8 mouse cellular contexts compared by ENCODE assay signal in the genomic region with DNA sequence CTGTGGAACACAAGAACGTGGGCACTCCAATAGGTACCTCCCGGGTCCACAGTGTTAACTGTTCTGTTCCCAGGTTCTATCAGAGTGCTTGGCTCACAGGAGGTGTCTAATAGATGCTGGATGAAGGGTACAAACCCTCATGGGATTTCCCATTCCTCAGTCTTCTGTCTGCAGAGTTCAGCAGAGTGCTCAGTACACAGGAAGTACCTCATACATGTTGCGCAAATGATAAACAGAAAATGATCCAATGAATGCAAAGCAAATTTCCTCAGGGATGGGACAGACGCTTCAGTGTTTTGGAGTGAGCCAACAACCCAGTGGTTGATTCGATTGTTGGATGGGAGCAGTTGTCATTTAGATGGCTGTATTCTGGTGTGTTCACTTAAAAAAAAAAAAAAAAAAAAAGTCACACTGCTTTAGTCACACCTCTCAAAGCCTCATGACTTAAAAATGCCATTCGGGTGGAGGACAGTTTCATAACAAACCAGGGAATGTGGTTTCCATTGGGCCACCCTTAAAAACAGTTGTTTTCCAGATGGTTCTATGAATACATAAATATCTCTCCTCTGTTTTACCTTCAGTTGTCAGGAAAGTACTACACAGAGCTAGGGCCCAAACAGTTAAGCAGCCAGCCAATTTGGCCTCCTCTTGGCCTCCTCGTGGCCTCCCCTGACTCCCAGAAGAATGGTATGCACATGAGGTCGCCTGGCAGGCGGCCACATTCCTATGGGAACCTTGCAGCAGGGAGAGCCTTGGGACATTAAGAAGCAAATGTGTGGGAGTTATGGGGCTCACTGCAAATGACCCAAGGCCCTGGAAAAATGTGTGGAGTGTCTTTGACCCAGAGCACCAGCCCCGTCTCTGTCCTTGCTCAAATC.
A peak's percentile ranks its signal among the peaks of the same experiment; 100 is the strongest.
DNase-seq lines count a peak whose midpoint lies in the region; ATAC-seq lines count a peak whose summit lies in the region.

No protein-coding gene starts in this region.

- peak; percentile 26 for DNase-seq in gastrocnemius, adult 18-20 months (ENCODE audit: low spot score)
- DNase-seq in gastrocnemius, adult 8-10 months (ENCODE audit: low spot score in 2 of 2), result no peak
- peak; percentile 10 for DNase-seq in embryo, embryonic 9.5 days (ENCODE audit: extremely low spot score)
- peak; percentile 85 for DNase-seq in kidney, adult 11 months
- peak; percentile 80 for DNase-seq in lung, postnatal 36 days
- DNase-seq in cerebellum, postnatal 14 days, result no peak
- DNase-seq in natural killer cell, adult 2 months (ENCODE audit: low spot score in 2 of 2), result no peak

- no peak for ATAC-seq in megakaryocyte-erythroid progenitor cell, adult 5-6 weeks (replicated peaks; ENCODE audit: low FRiP score, low TSS enrichment, poor library complexity, severe bottlenecking)

Comparison
In these comparisons a context has a peak if more than half of its experiments do, and no peak if none do; other contexts are left out.
1. DNase-seq: peak in gastrocnemius, adult 18-20 months (single experiment), embryo, embryonic 9.5 days (single experiment), kidney, adult 11 months (single experiment) and lung, postnatal 36 days (single experiment); none in gastrocnemius, adult 8-10 months (0 of 2), cerebellum, postnatal 14 days (0 of 2) and natural killer cell, adult 2 months (0 of 2).